Mouse (Mus musculus) erythroid progenitor cell, adult 5-6 weeks (primary cell): ENCODE data around the gene Tnnt2. TPM values are rescaled to one million over a fixed set of nuclear protein-coding genes. Genes with fewer than 3 reads are reported as not detected.

ENCODE experiments used
- ATAC-seq: replicated peaks from 2 replicates; pipeline ENCODE4 v1.8.0; 2016; ENCODE audit warnings: moderate number of reproducible peaks, mild to moderate bottlenecking, moderate TSS enrichment, inconsistent platforms; ENCODE audit not compliant: poor library complexity, low FRiP score, severe bottlenecking
- total RNA-seq, 2 experiments: library from RNA; stranded (forward) in 1 of 2; stranded (reverse) in 1 of 2; fragments of 150-400 nt in 1 of 2; fragments of 186-747, 209-891 nt in 1 of 2; gene quantifications; 2 replicates each; pipeline versions ENCODE4 v1.2.3 to v1.2.4; 2015 to 2017; ENCODE audit warnings: low replicate concordance in 2 of 2

Tnnt2 gene
- total RNA-seq, 2 experiments from 2014 or later, result not detected

DNA sequence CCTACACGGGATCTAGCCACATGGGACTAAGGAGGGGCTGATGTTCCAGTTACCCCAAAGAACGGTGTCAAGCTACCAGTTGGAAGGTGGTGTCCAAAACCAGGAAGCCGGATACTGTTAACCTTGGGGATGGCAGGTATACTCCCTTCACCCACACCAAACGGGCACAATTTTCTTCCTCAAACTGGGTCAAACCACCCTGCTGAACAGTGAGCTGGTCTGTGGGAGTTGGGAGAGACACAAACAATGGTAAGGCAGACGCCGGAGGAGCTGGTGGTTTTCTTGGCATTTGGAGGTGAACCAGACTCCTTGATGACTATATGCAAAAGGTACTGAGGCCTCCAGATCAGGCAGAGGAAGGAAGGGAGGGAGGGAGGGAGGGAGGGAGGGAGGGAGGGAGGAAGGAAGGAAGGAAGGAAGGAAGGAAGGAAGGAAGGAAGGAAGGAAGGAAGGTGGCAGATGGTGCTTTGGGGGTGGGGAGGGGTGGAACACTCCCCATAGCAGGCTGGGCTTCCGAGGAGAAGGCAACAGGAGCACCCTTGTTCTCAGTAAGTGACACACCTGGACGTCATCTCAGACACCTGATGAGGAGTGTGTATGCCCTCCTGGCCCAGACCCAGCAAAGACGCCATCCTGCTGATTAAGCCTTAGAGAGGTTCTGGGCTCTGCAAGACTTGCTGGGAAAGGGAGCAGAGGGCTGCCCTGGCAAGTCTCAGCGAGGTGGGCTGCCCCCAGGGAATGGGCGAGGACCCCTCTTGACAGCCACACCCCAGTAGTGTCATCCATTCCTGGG lies 55.5 kb downstream of the Tnnt2 start:
- ATAC-seq, result no peak

DNA sequence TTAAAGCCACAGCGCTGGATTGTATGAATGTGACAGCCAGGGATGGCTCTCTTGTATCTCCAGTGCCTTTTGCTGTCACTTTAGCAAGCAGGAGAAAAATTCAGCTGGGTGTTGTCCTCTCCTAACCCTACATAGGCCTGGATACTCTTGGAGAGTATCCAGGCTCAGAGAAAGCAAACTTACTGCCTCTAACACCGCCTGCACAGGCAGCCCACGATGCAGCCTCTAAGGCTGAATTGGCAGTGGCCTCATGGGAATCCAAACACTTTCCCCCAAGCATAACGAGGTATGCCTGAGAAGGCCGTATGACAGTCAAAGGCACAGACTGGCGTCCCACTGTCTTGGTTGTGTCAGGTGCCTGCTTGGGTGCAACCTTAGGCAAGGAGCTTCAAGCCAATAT lies 56.1 kb downstream of the Tnnt2 start:
- no peak for ATAC-seq

DNA sequence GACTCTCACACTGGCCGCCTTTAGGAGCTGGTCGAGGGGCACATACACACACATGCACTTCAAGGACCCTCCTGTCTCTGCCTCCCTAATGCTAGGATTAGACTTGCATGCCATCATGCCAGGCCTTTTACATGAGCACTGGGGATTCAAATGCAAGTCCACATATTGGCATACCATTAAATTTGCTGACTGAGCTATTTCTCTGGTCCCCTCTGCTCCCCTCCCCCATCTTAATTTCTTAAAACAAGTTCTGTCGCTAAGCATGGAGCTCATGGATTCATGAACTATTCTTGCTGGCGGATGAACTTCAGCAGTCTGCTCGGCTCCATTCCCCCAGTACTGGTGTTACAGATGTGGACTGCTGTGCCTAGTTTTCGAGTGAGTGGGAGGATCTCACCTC lies 56.6 kb downstream of the Tnnt2 start:
- no peak for ATAC-seq

DNA sequence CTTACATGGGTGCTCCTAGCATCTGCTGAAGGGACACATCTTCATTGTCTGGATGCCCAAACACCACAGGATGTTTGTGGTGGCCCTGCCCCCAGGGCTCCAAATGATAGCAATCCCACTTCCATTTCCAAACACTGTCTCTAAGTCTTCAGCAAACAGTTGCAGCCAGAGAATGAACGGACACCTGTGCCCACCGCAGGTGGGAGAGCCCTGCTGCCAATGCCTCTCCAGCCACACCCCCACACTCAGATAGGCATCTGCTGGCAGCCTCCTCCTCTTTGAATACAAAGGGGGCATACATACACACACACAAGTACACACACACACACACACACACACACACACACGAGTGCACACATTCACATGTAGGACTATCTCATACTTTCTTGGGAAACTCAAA lies 57.2 kb downstream of the Tnnt2 start:
- no peak for ATAC-seq

DNA sequence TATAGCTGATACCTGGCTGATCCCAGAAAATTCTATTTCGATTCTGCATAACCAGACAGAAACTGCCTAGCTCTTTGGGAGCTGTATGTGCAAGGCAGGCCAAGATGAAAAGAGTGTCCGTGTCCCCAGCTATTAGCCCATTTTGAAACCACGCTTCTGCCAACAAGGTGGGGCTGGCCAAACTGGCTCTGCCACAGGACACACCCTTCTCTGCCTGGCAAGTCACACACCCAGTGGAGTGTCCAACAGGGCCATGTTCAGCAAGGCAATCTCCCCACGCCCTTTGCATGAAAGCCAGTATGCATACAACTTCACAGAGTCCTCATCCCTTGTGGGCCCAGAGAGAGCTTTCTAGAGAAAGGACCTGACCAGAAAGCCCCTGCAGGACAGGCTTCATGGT lies 59.2 kb downstream of the Tnnt2 start:
- ATAC-seq, result peak; percentile 92

DNA sequence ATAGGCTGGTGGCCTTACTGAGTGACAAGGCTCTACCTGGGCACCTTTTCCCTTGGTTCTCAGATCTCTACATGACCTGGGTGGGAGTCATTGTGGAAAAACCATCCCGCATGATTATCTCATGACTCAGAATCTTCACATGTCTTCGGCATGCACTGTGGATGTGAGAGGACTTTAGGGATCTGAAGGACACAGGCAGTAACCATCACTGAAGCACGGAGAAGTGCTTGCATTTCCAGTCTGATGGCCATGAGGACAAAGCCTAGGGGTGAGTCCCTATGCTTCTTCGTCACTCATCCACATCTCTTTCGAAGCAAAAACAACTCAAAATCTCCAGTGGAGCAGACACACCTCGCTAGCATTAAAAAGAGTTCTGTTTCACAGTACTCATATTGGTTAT lies 63.1 kb downstream of the Tnnt2 start:
- ATAC-seq, result no peak

DNA sequence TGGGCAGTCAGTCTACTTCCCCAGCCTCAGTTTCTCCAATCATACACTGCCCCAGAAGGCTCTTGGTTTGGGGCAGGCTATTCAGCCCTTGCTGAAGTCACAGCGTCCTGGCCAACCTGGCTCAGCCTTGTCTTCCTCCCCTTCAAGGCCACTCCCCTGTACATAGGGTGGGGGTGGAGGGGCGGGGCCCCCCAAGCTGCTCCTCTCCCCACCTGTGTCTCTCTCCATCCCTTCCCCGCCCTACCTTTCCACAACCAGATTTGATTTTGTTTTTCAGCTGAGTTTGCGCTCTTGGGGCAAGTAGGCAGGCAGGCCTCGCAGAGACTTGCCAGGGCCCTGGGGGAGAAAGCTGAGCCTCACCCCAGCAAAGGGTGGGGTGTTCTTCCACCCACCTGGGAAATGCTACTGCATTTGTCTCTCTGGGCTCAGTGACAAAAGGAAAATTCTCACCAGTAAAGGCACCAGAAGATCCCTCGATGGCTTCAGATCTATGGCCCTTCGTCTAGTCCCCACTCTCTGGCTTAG lies 63.9 kb downstream of the Tnnt2 start:
- no peak for ATAC-seq

Other genes starting within 250 kb of the Tnnt2 start
- gene Nav1, start 229.1 kb upstream of the Tnnt2 start, total RNA-seq (2015; ENCODE audit: low replicate concordance), result 4.3 and 11.7 TPM in 2 replicates
- 1.1 and 2.6 TPM in 2 replicates for gene Nav1, start 229.1 kb upstream of the Tnnt2 start, total RNA-seq (2017; ENCODE audit: low replicate concordance)
- 46.5 and 48.6 TPM in 2 replicates for gene Csrp1, start 116.3 kb upstream of the Tnnt2 start, total RNA-seq (2015; ENCODE audit: low replicate concordance)
- 31.8 and 44.7 TPM in 2 replicates for gene Csrp1, start 116.3 kb upstream of the Tnnt2 start, total RNA-seq (2017; ENCODE audit: low replicate concordance)
- not detected in 2 replicates for gene Phlda3, start 70.2 kb upstream of the Tnnt2 start, total RNA-seq (2015; ENCODE audit: low replicate concordance)
- not detected in 2 replicates for gene Phlda3, start 70.2 kb upstream of the Tnnt2 start, total RNA-seq (2017; ENCODE audit: low replicate concordance)
- not detected in 2 replicates for gene Tnni1, start 56.9 kb upstream of the Tnnt2 start, total RNA-seq (2015; ENCODE audit: low replicate concordance)
- not detected in 2 replicates for gene Tnni1, start 56.9 kb upstream of the Tnnt2 start, total RNA-seq (2017; ENCODE audit: low replicate concordance)
- gene Lad1, start 17.8 kb upstream of the Tnnt2 start, total RNA-seq (2015; ENCODE audit: low replicate concordance), result 0.72 TPM in 1 of 2 replicates, not detected in the other
- not detected in 2 replicates for gene Lad1, start 17.8 kb upstream of the Tnnt2 start, total RNA-seq (2017; ENCODE audit: low replicate concordance)
- gene Pkp1, start 82.9 kb downstream of the Tnnt2 start, total RNA-seq (2015; ENCODE audit: low replicate concordance), result not detected in 2 replicates
- gene Pkp1, start 82.9 kb downstream of the Tnnt2 start, total RNA-seq (2017; ENCODE audit: low replicate concordance), result not detected in 2 replicates
- not detected in 2 replicates for gene Igfn1, start 170.0 kb downstream of the Tnnt2 start, total RNA-seq (2015; ENCODE audit: low replicate concordance)
- gene Igfn1, start 170.0 kb downstream of the Tnnt2 start, total RNA-seq (2017; ENCODE audit: low replicate concordance), result not detected in 2 replicates
- 29.8 and 64.5 TPM in 2 replicates for gene Tmem9, start 171.8 kb downstream of the Tnnt2 start, total RNA-seq (2015; ENCODE audit: low replicate concordance)
- 31.8 and 54.4 TPM in 2 replicates for gene Tmem9, start 171.8 kb downstream of the Tnnt2 start, total RNA-seq (2017; ENCODE audit: low replicate concordance)
- gene Ascl5, start 214.4 kb downstream of the Tnnt2 start, total RNA-seq (2015; ENCODE audit: low replicate concordance), result not detected in 2 replicates
- gene Ascl5, start 214.4 kb downstream of the Tnnt2 start, total RNA-seq (2017; ENCODE audit: low replicate concordance), result not detected in 2 replicates
- not detected in 2 replicates for gene Cacna1s, start 216.4 kb downstream of the Tnnt2 start, total RNA-seq (2015; ENCODE audit: low replicate concordance)
- gene Cacna1s, start 216.4 kb downstream of the Tnnt2 start, total RNA-seq (2017; ENCODE audit: low replicate concordance), result not detected in 2 replicates